Mouse (Mus musculus): ENCODE results near the gene Ppp1r9a. TPM values are rescaled to one million over a fixed set of nuclear protein-coding genes. Genes with fewer than 3 reads are reported as not detected.

The Ppp1r9a gene
- total and polyA plus RNA-seq, 3 experiments = 0.03 TPM; not detected in 2

DNA sequence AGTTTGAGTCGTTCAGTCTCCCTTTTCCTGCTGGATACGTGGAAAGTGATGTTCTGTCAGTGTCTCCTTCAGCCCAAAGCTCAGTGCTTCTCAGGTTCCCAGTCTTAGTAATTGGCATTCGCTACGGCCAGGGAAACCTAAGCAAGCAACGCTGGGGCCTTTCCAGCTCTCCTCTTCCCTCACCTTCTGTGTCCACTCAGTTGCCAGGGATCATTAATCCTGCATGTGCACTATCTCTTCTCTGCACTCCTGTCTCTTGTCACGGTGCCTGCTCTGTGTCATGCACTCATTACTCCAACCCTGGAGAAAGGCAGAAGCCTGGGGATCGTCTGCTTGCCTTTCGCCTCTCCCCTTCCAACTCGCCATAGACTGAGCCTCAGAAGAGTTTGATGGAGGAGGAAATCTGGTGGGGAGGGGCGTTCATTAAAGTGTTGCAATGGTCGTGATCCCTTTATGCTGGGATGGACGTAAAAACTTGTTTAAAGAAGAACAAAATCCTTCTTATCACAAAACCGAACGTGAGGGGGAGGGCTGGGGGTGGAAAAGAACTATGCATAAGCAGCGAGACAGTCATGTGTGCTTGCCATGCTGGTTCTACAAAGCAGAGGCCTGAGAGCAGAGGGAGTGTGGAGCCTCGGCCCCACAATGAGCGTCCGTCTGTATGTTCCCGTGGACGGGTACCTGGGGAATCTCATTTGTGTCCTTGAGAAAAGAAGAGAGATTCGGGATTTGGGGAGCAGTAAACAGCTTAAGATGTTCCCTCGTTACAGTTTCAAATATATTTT is 103.0 kb downstream of the Ppp1r9a start:
- no peaks in the 10 kb centered on the region for H3K9me3 ChIP-seq (replicated peaks; ENCODE audit: insufficient read depth, low read length)
- H3K4me1 ChIP-seq (ENCODE audit: control insufficient read depth in 1 of 2, insufficient read depth in 2 of 2, low read length in 2 of 2) = no peaks in the 10 kb centered on the region
- H3K9ac ChIP-seq (ENCODE audit: control insufficient read depth, low read depth, low read length, poor library complexity, severe bottlenecking) = no peak overlapping the region
- DNase-seq (ENCODE audit: low read depth, low spot score) = no peak
- peaks cover 0 to 9% of the 10 kb centered on the region in 2 experiments; a peak in 3 of 4 replicates for H3K27me3 ChIP-seq (ENCODE audit: control insufficient read depth in 1 of 2, insufficient read depth in 2 of 2, low read length in 2 of 2)
- H3K36me3 ChIP-seq (ENCODE audit: control insufficient read depth in 1 of 2, insufficient read depth in 2 of 2, low read length in 2 of 2) = no peaks in the 10 kb centered on the region
- TF ChIP-seq ETS1 (IDR thresholded peaks at IDR 0.05; ENCODE audit: low read depth, low read length) (no peak), USF1 (IDR thresholded peaks at IDR 0.05; ENCODE audit: low read depth, low read length) (no peak), GABPA (IDR thresholded peaks at IDR 0.05; ENCODE audit: low read depth, low read length) (no peak), UBTF (IDR thresholded peaks at IDR 0.05; ENCODE audit: borderline replicate concordance, insufficient read depth, low read depth, low read length) (no peak), ZMIZ1 (IDR thresholded peaks at IDR 0.05; ENCODE audit: low read depth, low read length) (no peak), E2F4 (IDR thresholded peaks at IDR 0.05; ENCODE audit: borderline replicate concordance, low read depth, low read length) (no peak), JUND (IDR thresholded peaks at IDR 0.05; ENCODE audit: low read depth, low read length) (no peak)
- no peak overlapping the region for H3K4me3 ChIP-seq (ENCODE audit: control insufficient read depth in 1 of 2, insufficient read depth in 1 of 2, low read depth in 2 of 2, low read length in 2 of 2)
- no peak overlapping the region for H3K27ac ChIP-seq (ENCODE audit: control insufficient read depth, low read depth, low read length)
- no peaks in the 10 kb centered on the region for H3K79me2 ChIP-seq (ENCODE audit: control insufficient read depth, insufficient read depth, low read length, poor library complexity)

DNA sequence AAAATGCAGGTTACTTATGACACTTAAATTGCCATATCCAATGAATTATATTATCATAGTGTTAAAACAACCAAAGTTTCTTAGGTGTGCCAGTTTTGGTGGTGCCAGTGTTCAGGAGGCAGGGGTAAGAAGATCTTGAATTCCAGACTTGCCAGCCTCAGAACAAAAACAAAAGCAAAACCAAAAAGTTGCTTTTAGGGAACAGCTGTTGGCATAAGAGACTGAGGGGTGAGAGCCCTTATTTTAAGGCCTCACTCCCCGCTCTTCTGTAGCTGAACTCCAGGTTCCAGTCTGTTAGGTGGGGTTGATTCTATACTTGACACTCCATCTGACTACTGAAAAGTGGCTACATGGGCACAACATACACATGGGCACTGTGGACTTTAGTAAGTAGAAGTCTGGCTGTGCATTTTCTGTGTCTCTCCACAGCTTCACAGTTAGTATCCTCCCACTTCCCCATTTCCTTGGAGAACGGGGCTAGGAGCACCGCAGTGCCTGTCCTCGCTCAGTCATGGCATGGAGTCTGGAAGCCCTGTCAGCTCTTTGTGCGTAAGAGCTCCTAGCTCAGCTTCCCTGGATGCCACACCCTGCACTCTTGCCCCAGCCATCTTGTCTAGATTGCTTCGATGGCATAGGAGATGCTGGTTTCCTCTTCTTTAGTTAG is 103.7 kb downstream of the Ppp1r9a start:
- H3K9ac ChIP-seq (ENCODE audit: control insufficient read depth, low read depth, low read length, poor library complexity, severe bottlenecking) = no peak overlapping the region
- H3K27ac ChIP-seq (ENCODE audit: control insufficient read depth, low read depth, low read length) = no peak overlapping the region
- peaks cover 0 to 9% of the 10 kb centered on the region in 2 experiments; a peak in 3 of 4 replicates for H3K27me3 ChIP-seq (ENCODE audit: control insufficient read depth in 1 of 2, insufficient read depth in 2 of 2, low read length in 2 of 2)
- no peaks in the 10 kb centered on the region for H3K36me3 ChIP-seq (ENCODE audit: control insufficient read depth in 1 of 2, insufficient read depth in 2 of 2, low read length in 2 of 2)
- H3K9me3 ChIP-seq (replicated peaks; ENCODE audit: insufficient read depth, low read length) = no peaks in the 10 kb centered on the region
- TF ChIP-seq GABPA (IDR thresholded peaks at IDR 0.05; ENCODE audit: low read depth, low read length) (no peak), ETS1 (IDR thresholded peaks at IDR 0.05; ENCODE audit: low read depth, low read length) (no peak), HCFC1 (IDR thresholded peaks at IDR 0.05; ENCODE audit: low read depth, low read length) (no peak), MAFK (IDR thresholded peaks at IDR 0.05; ENCODE audit: borderline replicate concordance, low read depth, low read length) (no peak), UBTF (IDR thresholded peaks at IDR 0.05; ENCODE audit: borderline replicate concordance, insufficient read depth, low read depth, low read length) (no peak), POLR2AphosphoS2 (IDR thresholded peaks at IDR 0.05; ENCODE audit: low read length) (no peak), ELF1 (IDR thresholded peaks at IDR 0.05; ENCODE audit: low read depth, low read length) (no peak), USF1 (IDR thresholded peaks at IDR 0.05; ENCODE audit: low read depth, low read length) (no peak), JUND (IDR thresholded peaks at IDR 0.05; ENCODE audit: low read depth, low read length) (no peak), KAT2A (conservative IDR thresholded peaks at IDR 0.05; ENCODE audit: low read depth, low read length) (no peak), EP300 (IDR thresholded peaks at IDR 0.05; ENCODE audit: low read depth in 1 of 2, low read length in 2 of 2) (no peak), ZC3H11A (IDR thresholded peaks at IDR 0.05; ENCODE audit: low read depth, low read length) (no peak), GATA1 (IDR thresholded peaks at IDR 0.05; ENCODE audit: low read depth, low read length) (no peak), NRF1 (IDR thresholded peaks at IDR 0.05; ENCODE audit: insufficient read depth, low read depth, low read length, poor library complexity, severe bottlenecking) (no peak), TBP (IDR thresholded peaks at IDR 0.05; ENCODE audit: low read depth, low read length) (no peak)
- no peaks in the 10 kb centered on the region for H3K4me1 ChIP-seq (ENCODE audit: control insufficient read depth in 1 of 2, insufficient read depth in 2 of 2, low read length in 2 of 2)
- no peaks in the 10 kb centered on the region for H3K79me2 ChIP-seq (ENCODE audit: control insufficient read depth, insufficient read depth, low read length, poor library complexity)
- H3K4me3 ChIP-seq (ENCODE audit: control insufficient read depth in 1 of 2, insufficient read depth in 1 of 2, low read depth in 2 of 2, low read length in 2 of 2) = no peak overlapping the region
- DNase-seq (ENCODE audit: low read depth, low spot score) = no peak
